Mouse (Mus musculus) thymus, adult 2 months (tissue): ENCODE data around the gene Gm10837. TPM values are rescaled to one million over a fixed set of nuclear protein-coding genes. Genes with fewer than 3 reads are reported as not detected.

Experiments used
- DNase-seq: peaks from one replicate; pipeline ENCODE4 v3.0.0; 2021
- H3K27ac ChIP-seq: fragments of 200-500 bp; 2 replicates; pipeline ENCODE4 v1.5.1; 2012; ENCODE audit warnings: low read length, control low read depth; ENCODE audit not compliant: control insufficient read depth, insufficient read depth
- H3K27me3 ChIP-seq: fragments of 200-500 bp; 2 replicates; pipeline ENCODE4 v1.6.1; 2012; ENCODE audit warnings: mild to moderate bottlenecking, low read length, moderate library complexity, mixed read lengths; ENCODE audit not compliant: control insufficient read depth, insufficient read depth
- H3K36me3 ChIP-seq: fragments of 200-500 bp; 2 replicates; pipeline ENCODE4 v1.6.1; 2012; ENCODE audit warnings: mild to moderate bottlenecking, low read length, moderate library complexity; ENCODE audit not compliant: control insufficient read depth, insufficient read depth
- H3K4me1 ChIP-seq: fragments of 200-500 bp; replicated peaks from 2 replicates; pipeline ENCODE4 v1.6.1; 2012; ENCODE audit warnings: low read length; ENCODE audit not compliant: control insufficient read depth, insufficient read depth
- H3K4me3 ChIP-seq: fragments of 200-500 bp; 2 replicates; pipeline ENCODE4 v1.5.1; 2012; ENCODE audit warnings: mild to moderate bottlenecking, low read length, control low read depth, moderate library complexity; ENCODE audit not compliant: control insufficient read depth, insufficient read depth
- CTCF ChIP-seq: fragments of 200-500 bp; IDR thresholded peaks from 2 replicates; pipeline ENCODE4 v1.5.1; 2012; ENCODE audit warnings: mild to moderate bottlenecking, control low read depth, low read length, moderate library complexity, borderline replicate concordance; ENCODE audit not compliant: control insufficient read depth, poor library complexity, insufficient read depth; ENCODE audit errors: extremely low read depth
- POLR2A ChIP-seq: fragments of 200-500 bp; IDR thresholded peaks from 2 replicates; pipeline ENCODE4 v1.6.1; 2012; ENCODE audit warnings: mild to moderate bottlenecking, low read length, control low read depth, moderate library complexity; ENCODE audit not compliant: control insufficient read depth, poor library complexity, insufficient read depth; ENCODE audit errors: extremely low read depth
- WGBS: fragments of 180-500 bp; shearing (Covaris S2); methylation state at CpG from one replicate; pipeline ENCODE4 v1.1.7; 2018; 5-methylcytosine and 5-hydroxymethylcytosine counted together
- polyA plus RNA-seq: library from polyadenylated mRNA; depleted of rRNA; stranded (reverse); fragments of >200 nt; gene quantifications from 2 replicates; pipeline ENCODE4 v1.2.3, GENCODE M21; 2012

Gene Gm10837
- polyA plus RNA-seq, 1 experiment = not detected

- H3K27me3 ChIP-seq = peaks cover 28% of the 10 kb centered on the region
- no peak for DNase-seq
- TF ChIP-seq CTCF (no peak), POLR2A (no peak)
- no peak overlapping the region for H3K4me3 ChIP-seq
- no peaks in the 10 kb centered on the region for H3K4me1 ChIP-seq
- 1% methylated on average over 64 of the region's 65 CpGs for WGBS
- H3K36me3 ChIP-seq = no peaks in the 10 kb centered on the region
- no peak overlapping the region for H3K27ac ChIP-seq
Observed at GRCm38 (mm10) chr14:122475557-122476040, 14.8 kb upstream of the Gm10837 start.

- TF ChIP-seq CTCF = no peak
- no peak for TF ChIP-seq POLR2A
- no peak for DNase-seq
- Histone ChIP-seq H3K27me3 (peaks cover 31% of the 10 kb centered on the region), H3K4me1 (no peaks in the 10 kb centered on the region), H3K4me3 (no peak overlapping the region), H3K36me3 (no peaks in the 10 kb centered on the region), H3K27ac (no peak overlapping the region)
- 5% methylated on average over 62 of the region's 62 CpGs for WGBS
Observed at GRCm38 (mm10) chr14:122476041-122476821, 14.2 kb upstream of the Gm10837 start.

- Histone ChIP-seq H3K36me3 (no peaks in the 10 kb centered on the region), H3K4me3 (no peak overlapping the region), H3K4me1 (no peaks in the 10 kb centered on the region), H3K27ac (no peak overlapping the region), H3K27me3 (peaks cover 32% of the 10 kb centered on the region)
- DNase-seq = no peak
- 12% methylated on average over 18 of the region's 18 CpGs for WGBS
- TF ChIP-seq CTCF (no peak), POLR2A (no peak)
Observed at GRCm38 (mm10) chr14:122476822-122477215, 13.6 kb upstream of the Gm10837 start.

GRCm38 (mm10) chr14:122477261-122477671 lies 13.1 kb upstream of the Gm10837 start:
- Histone ChIP-seq H3K4me1 (no peaks in the 10 kb centered on the region), H3K27me3 (peaks cover 32% of the 10 kb centered on the region), H3K27ac (no peak overlapping the region), H3K4me3 (no peak overlapping the region), H3K36me3 (no peaks in the 10 kb centered on the region)
- DNase-seq = no peak
- WGBS = 8% methylated on average over 20 of the region's 20 CpGs
- no peak for TF ChIP-seq CTCF

GRCm38 (mm10) chr14:122477971-122478573 lies 12.3 kb upstream of the Gm10837 start:
- H3K36me3 ChIP-seq = no peaks in the 10 kb centered on the region
- TF ChIP-seq CTCF = no peak
- no peak for TF ChIP-seq POLR2A
- no peak for DNase-seq
- H3K27me3 ChIP-seq = peaks cover 38% of the 10 kb centered on the region
- WGBS = 5% methylated on average over 9 of the region's 9 CpGs
- H3K4me3 ChIP-seq = no peak overlapping the region
- H3K4me1 ChIP-seq = no peaks in the 10 kb centered on the region
- H3K27ac ChIP-seq = no peak overlapping the region

- Histone ChIP-seq H3K4me3 (no peak overlapping the region), H3K4me1 (no peaks in the 10 kb centered on the region), H3K27me3 (peaks cover 38% of the 10 kb centered on the region), H3K36me3 (no peaks in the 10 kb centered on the region), H3K27ac (no peak overlapping the region)
- TF ChIP-seq POLR2A = no peak
- no peak for TF ChIP-seq CTCF
- no peak for DNase-seq
- WGBS = 4% methylated on average over 22 of the region's 22 CpGs
Observed at GRCm38 (mm10) chr14:122478574-122479011, 11.8 kb upstream of the Gm10837 start.
